Mouse (Mus musculus): ENCODE results near the gene Vmn1r167. TPM values are rescaled to one million over a fixed set of nuclear protein-coding genes. Genes with fewer than 3 reads are reported as not detected.
"Not testable (repeated sequence)": the region's sequence is repeated elsewhere in the genome, so short reads cannot be mapped to it uniquely, and the experiment has no call there.

Gene Vmn1r167
- not detected for total RNA-seq (2022)

DNA sequence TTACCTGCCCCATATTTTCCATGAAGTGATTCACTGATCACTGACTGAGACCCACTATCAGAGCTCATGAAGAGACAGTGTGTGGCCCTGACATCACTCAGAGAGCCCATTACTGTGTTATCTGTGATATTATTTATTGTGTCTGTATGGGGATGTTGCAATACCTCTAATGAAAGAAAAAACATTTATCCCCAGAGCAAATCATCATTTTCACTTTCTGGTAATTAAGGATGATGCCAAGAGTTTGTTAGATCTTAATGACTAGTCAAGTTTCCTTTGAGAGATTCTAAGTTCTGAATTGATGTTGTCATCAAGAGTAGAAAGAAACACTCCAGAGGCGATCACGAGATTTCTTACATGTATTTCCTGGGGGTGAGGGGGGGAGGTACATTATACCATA lies at the start of gene Vmn1r167:
Gene Vmn1r167, minus strand, starts transcription at position 101 of the 400 bp plus-strand sequence.
- not testable (repeated sequence) for DNase-seq (ENCODE audit: low spot score)

DNA sequence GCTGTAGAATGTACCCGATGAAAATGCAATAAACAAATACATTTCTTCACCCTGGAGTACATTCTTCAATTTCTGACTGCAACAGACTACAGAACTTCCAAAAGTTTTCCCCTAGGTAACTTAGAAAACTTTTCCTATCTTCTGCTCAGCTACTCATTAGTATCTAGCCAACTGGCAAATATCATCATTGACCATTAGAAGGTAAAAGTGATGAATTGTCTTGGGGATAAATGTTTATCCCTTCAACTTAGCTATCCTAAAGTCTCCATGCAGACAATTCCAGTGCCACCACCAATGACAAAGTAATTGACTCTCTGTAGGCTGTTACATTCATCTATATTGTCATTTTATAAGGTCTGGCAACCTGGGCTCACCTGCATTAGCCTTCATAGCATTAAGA lies 32.4 kb upstream of the Vmn1r167 start, which contains the start of gene Vmn1r168:
Gene Vmn1r168, plus strand, starts transcription at position 301 of the 400 bp plus-strand sequence.
- not testable (repeated sequence) for DNase-seq (ENCODE audit: low spot score)

DNA sequence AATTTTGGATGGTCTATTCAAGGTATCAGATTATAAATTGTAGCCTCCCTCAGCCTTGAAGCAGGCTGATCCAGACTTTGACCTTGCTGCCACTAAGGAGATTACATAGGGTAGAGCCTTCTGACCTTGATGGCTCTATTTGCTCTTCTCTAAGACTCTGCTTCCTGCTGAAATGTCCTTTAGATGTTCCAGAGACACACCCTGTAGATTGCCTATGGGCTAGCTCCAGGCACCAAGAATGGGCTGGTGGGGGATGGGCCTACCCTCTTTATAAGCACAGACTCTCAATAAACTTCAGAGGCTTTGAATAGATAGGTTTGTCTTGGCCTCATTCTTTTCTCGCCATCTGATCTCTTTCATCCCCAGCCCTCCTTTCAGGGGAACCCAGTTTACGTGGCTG lies 34.1 kb downstream of the Vmn1r167 start:
- not testable (repeated sequence) for DNase-seq (ENCODE audit: low spot score)

DNA sequence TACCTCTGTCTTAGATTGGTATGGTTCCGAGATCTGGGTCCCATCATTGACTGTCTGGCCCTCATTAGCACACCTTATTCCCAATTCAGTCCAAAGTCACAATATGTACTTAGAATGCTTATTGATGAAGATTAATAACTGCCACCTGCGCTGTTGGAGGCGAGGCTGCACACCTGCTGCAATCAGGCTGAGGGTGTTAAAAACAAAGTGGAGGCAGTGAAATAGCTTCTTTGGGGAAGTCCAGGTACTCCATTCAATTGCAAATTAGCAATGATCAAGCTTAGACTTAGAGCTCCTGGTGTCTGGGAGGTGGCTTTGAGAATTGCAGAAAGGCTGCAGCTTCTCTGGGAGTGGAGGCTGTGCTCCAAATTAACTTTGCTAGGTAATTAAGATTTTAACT lies 36.2 kb downstream of the Vmn1r167 start:
- DNase-seq (ENCODE audit: low spot score), result not testable (repeated sequence)

DNA sequence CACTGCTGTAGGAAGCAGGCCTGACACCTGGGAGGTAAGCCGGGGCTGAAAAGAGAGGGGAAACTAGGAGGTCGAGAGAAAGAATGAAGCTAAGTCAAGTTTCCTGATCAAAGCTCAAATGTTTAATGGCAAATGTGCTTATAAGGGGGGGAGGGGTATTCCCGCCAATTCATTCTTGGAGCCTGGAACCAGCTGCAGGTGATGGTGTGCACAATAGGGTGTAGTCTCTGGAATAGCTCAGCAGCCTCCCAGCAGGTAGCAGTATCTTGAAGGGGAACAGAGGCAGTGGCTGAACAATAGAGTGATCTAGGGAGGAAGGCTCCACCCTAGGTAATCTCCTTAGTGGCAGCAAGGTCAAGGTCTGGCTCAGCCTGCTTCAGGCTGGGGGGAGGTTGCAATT lies 36.8 kb downstream of the Vmn1r167 start:
- not testable (repeated sequence) for DNase-seq (ENCODE audit: low spot score)

Other genes starting within 250 kb of the Vmn1r167 start
- gene Gm6902, start 228.3 kb downstream of the Vmn1r167 start, total RNA-seq (2022), result not detected
- not detected for gene Nlrp4e, start 206.0 kb downstream of the Vmn1r167 start, total RNA-seq (2022)
- gene Nlrp5, start 121.3 kb downstream of the Vmn1r167 start, total RNA-seq (2022), result under 1 TPM in 1 of 4 experiments, not detected in 3; 0.11 TPM
- gene Vmn1r168, start 32.5 kb upstream of the Vmn1r167 start, total RNA-seq (2022), result not detected
- gene Vmn1r169, start 68.3 kb upstream of the Vmn1r167 start, total RNA-seq (2022), result not detected
- not detected for gene Vmn1r170, start 99.0 kb upstream of the Vmn1r167 start, total RNA-seq (2022)
- not detected for gene Vmn1r171, start 123.5 kb upstream of the Vmn1r167 start, total RNA-seq (2022)
- not detected for gene Vmn1r172, start 151.1 kb upstream of the Vmn1r167 start, total RNA-seq (2022)
- not detected for gene Vmn1r173, start 193.5 kb upstream of the Vmn1r167 start, total RNA-seq (2022)
- not detected for gene Vmn1r174, start 245.1 kb upstream of the Vmn1r167 start, total RNA-seq (2022)